Mouse (Mus musculus) kidney, postnatal 14 days (tissue): ENCODE data around the gene Ncr1.
"Not testable (repeated sequence)": the region's sequence is repeated elsewhere in the genome, so short reads cannot be mapped to it uniquely, and the experiment has no call there.

Source experiments
- DNase-seq: peaks from one replicate; pipeline ENCODE4 v3.0.0; 2022; ENCODE audit warnings: mixed read lengths

Gene Ncr1

DNA sequence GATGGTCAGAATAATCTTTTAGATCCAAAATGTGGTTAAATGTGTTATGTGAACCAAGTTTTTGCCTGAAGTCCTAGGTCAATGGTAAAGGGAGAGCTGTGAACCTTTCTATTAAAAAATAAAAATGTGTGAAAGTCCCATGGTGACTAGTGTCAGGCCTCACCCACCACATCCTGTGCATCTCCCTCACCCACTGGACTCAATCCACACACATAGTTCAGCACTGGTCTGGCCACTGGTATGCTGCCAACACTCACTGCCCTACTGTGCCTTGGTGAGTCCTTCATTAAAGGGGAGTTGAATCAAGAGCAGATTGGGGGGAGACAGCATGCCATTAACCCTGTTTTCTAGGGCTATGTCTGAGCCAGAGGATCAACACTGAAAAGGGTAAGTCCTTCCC lies at the start of gene Ncr1:
Gene Ncr1 (plus strand): TSS at position 216 of the 400 bp plus-strand sequence.
- no peak for DNase-seq

DNA sequence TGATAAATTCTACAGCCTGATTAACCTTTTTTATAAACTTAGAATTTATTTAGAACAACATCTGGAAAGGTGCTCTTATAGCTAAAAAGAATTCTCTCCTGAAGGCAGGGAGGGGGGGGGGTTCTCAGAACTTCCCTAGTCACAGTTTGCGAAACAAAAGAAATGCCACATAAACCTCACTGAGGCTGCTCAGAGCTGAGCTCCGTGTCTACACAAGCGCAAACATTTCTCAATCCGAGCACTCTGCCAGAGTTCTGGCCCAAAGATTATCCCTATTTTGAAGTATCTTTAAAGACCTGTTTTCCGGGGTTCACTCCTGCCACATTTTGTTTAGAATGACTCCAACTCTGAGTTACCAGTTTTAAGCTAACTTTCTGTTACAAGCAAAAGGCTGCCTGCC lies 44.9 kb upstream of the Ncr1 start:
- DNase-seq, result no peak

DNA sequence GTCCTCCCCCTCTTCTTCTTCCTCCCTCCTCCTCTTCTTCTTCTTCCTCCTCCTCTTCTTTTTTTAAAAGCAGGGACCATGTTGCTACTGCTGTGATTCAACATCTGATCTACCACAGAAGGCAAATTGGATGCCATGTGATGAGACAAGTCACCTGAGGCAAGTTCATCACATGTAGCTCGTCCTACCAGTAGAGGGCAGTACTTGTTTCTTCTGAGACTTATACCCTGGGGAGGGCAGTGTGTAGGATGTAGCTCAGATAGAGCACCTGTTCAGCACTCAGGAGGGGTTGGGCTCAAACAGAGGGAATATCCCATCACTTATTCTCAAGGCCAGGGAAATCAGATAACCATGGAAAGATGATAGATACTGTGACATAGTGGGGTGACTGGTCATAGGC lies 40.3 kb upstream of the Ncr1 start:
- DNase-seq, result peak; percentile 4

DNA sequence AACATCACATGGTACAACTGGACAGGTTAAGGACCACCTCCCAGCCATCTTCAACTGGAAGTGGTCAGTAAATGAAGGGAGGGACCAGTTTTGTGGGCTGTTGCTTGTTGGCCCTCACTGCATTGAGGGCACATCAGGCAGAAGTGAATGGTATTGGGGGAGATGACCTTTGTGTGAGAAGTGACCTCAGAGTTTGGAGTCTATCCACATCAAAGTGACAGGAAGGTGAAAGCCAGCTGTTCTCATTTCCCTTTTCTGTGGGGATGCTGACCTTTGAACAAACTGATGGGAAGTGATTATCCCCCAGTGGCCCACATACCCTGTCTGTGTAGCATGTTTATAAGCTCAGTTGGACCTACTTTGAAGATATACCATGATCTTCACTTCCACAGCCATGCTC lies 37.4 kb upstream of the Ncr1 start:
- no peak for DNase-seq

DNA sequence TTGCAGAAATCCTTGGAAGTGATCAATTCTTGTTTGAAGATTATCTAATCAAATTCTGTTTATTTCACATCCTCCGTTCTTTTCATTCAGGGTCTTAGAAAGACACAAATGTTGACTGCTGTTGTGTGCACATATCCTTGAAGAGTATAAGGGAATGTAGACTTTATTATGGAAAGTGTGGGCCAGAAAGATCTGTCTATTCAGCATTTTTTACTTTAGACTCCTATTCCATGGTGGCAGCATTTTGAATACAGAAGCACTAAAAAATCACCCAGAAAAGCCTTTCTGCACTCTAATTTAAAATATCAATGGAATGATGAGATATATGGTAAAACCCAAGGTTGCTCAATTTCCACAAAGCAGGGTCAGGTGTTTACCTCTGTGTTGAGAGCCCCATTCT lies 34.1 kb upstream of the Ncr1 start:
- DNase-seq, result no peak

DNA sequence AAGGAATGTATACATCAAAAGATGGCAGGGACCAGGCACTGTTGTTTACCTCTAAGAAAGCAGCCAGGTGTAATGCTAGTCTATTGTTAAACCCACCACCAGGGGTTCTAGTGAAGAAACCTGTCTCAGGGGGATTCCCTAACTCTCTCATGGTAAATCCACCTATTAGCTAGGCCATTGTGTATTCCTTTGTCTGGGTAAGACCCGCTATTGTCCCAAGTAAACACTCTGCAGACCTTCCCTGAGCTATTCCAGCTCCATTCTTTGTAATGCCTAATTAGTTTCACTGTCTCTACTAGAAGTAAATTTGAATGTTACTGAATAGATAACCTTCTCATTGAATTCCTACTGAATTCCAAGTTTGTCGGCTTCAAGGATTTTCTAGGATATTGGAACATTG lies 24.4 kb upstream of the Ncr1 start:
- DNase-seq, result not testable (repeated sequence)

DNA sequence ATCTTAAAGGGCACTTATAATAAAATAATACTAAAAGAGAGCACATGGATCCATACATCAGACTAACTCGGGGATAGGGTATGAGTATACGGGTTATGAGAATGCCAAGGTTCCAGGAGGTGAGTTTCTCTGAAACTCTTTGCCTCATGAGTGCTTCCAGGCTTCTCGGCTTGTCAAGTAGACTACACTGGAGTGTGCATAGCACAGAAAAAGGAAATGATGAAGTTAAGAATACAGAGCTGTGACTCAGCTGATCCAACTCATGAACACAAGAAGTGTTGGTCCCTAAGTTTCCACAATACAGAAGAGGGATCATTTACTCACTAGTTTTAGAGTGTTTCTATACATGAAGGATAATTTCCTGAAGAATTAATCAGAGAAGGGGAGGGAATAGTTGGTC lies 24.0 kb upstream of the Ncr1 start:
- DNase-seq, result not testable (repeated sequence)

DNA sequence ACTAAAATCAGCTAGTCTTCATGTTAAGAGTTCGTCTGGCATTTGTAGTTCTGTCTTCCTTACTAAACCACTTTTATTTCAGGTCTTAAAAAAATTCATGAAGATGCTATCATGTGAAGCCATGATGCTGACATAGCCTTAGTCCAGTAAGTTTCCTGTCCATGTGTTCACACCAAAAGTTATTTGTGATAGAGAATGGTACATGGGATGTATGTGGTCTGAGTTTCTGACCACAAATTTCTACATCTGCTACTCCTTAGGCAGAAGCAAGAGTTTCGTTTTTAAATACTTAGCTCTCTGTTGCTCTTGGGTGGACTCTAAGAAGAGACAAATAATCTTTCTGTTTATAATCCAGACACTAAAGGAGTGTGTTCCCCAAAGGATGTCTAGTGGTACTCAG lies 14.2 kb upstream of the Ncr1 start:
- DNase-seq, result no peak

DNA sequence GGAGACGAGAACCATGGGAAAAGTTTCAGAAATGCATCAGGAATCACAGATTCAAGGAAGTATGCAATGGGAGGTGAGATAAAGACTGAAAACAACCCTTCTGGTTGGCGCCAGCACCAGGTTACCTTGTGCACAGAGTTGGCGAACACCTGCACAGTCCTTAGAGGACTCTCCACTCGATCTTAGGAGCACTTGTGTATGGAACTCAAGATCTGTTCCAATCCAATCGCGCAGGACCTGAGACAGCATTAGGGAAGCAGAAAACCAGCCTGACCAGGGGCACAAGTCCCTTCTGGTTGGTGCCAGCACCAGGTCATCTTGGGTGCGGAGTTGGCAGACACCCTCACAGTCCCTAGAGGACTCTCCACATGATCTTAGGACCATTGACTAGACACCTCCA lies 36.0 kb downstream of the Ncr1 start:
- no peak for DNase-seq
